Mouse (Mus musculus) cerebellum, adult 8-10 months (tissue): ENCODE results near the gene Timm8a1.

Experiments
- DNase-seq: peaks from one replicate; pipeline ENCODE4 v3.0.0; 2022

Timm8a1 gene

DNA sequence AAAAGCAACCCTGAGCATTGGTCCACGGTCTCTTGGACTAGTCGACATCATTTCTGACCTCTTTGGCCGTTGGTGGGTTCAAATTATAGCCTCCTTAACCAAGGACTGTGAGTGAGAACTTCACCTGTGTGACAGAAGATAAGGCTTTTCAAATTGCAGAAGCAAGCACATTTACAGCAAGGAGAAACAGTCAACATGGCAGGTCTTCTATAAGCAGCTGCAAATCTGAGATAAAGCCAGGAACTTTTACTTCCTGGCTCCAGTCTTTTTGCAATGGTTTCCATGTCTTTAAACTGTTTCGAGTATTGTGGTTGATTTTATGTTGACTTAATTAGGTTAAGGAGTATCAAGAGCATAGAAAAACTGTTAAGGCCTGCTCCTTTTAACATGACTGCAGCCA is 17.9 kb downstream of the Timm8a1 start:
- DNase-seq = no peak

DNA sequence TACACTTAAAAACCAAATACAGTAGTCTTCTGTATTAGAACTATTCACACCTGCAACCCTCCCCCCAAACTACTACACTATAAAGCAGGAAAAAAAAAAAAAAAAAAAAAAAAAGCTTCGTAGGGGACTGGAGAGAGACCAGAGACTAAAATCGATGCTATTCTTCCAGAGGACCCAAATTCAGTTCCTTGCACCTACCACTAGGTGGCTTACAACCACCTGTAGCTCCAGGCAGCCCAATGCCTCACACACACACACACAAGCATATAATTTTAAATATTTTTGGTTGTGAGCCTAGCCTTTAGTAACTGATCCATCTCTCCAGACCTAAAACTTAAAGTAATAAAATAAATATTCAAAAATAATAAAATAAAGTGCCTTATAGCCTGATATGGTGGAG is 32.2 kb downstream of the Timm8a1 start:
- DNase-seq = no peak

DNA sequence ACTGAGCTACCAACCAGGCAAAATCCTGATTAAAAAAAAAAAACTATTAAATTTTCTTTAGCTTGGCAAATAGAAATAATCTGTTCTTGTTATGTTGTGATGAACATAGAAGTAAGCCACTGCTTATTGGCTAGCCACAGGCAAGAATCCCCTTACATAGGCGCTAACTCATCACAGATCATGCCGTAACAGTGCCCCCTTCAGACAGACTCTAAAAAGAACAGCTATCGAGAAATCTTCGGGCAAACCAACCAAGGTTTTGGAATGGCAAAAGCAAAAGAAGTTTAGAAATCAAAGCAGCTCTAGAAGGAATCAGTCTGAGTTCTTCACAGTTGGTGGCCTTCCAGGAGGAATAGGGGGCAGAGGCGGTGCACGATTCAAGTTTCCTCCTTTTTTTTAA is 33.7 kb downstream of the Timm8a1 start:
- DNase-seq = no peak

DNA sequence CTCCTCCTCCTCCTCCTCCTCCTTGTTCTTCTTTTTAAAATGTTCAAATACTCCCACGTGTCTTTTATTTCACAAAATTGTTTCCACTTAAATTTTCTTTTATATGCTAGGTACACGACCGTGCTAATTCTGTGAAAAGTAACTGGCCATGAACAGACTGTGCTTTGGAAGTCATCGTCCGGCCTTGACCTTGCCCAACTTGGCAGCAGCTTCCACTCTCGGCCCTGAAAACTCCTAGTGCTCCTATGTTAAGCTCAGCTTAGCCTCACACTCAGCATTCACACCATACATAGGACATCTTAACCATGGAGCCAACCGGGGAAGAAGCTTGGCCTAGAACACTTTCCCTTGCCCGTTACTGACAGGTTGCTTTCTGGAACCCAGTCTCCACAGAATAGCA is 41.0 kb downstream of the Timm8a1 start:
- no peak for DNase-seq
